Mouse (Mus musculus) brain, embryonic 14.5 days (tissue): ENCODE measurements around the gene Lgi4. TPM values are rescaled to one million over a fixed set of nuclear protein-coding genes. Genes with fewer than 3 reads are reported as not detected.

ENCODE experiments used
- DNase-seq: peaks from one replicate; pipeline ENCODE4 v3.0.0-alpha.2; 2011; ENCODE audit warnings: low read depth
- CTCF ChIP-seq: fragments of 200-500 bp; IDR thresholded peaks from 2 replicates; pipeline ENCODE4 v1.5.1; 2012; ENCODE audit warnings: inconsistent platforms, mild to moderate bottlenecking, moderate library complexity, borderline replicate concordance; ENCODE audit not compliant: insufficient read depth, insufficient read length; ENCODE audit errors: extremely low read depth
- POLR2A ChIP-seq: fragments of 200-500 bp; IDR thresholded peaks from 2 replicates; pipeline ENCODE4 v1.6.1; 2012; ENCODE audit warnings: mild to moderate bottlenecking, inconsistent platforms, borderline replicate concordance; ENCODE audit not compliant: poor library complexity, insufficient read depth, insufficient read length, severe bottlenecking; ENCODE audit errors: extremely low read depth
- polyA plus RNA-seq: library from polyadenylated mRNA; depleted of rRNA; stranded (reverse); fragments of >200 nt; gene quantifications from 2 replicates; pipeline ENCODE4 v1.2.3, GENCODE M21; 2012; rRNA removed

Lgi4 gene
- 0.74 and 0.79 TPM in 2 replicates for polyA plus RNA-seq

- no peak for TF ChIP-seq POLR2A
- peak; percentile 89 for TF ChIP-seq CTCF
- DNase-seq, result peak; percentile 69
These were observed at the start of gene Lgi4 for GRCm38 (mm10) chr7:31059108-31059507. Lgi4 (plus strand) TSS chr7:31059342.

- DNase-seq, result no peak
- TF ChIP-seq CTCF (no peak), POLR2A (no peak)
These were observed 46.2 kb upstream of the Lgi4 start for GRCm38 (mm10) chr7:31012971-31013370.

DNA sequence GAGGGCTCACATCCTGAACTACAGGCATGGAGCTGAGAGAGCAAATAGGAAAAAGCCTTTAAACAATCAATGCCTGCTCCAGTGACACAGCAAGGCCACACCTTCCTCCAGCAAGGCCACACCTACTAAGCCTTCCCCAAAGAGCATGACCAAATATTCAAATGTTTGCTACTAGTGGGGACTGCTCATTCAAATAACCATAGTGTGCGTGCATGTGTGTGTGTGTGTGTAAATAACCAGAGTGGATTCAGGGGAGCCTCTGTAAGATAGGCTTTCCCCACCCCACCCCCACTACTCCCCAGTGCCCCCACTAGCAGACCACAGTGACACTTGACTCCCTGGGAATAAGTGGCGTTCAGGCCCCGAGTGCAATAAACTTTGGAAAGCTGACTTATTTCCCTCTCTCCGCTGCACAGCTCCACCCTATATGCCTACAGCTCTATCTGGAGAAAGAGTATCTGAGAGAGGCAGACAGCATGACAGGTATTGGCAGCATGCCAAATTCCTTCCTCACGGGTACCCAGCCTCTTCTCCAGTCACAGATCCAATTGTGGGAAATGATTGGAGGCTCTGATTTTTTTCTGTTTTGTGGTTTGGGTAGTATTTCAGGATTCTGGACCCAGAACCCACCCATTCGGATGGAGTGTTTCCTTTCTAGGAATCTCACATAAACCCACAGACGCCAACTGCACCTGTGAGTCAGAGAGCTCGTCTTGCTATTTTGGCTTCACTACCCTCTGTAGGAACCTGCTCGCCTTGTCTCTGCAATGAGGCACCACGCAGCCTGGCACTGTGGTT, 41.8 kb upstream of the Lgi4 start:
- no peak for TF ChIP-seq CTCF
- TF ChIP-seq POLR2A, result no peak
- DNase-seq, result peak; percentile 78

DNA sequence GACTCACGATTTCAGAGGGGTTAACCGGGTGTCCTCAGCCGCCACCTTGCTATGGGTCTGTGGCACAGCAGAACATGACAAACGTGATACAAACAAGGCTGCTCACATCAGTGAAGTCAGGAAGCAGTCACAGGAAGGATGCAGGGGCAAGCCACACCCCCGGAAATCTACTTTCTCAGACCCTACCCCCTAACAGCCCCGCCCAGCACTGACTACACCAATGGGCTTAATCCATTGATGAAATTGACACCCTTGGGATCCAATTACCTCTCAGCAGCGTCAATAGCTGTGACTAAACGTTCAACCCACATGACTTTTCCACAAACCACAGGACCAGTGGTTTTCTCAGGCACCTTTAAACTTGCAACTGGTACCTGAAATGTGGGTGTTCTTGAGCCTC, 30.5 kb upstream of the Lgi4 start:
- TF ChIP-seq POLR2A, result no peak
- TF ChIP-seq CTCF, result no peak
- DNase-seq, result no peak

DNA sequence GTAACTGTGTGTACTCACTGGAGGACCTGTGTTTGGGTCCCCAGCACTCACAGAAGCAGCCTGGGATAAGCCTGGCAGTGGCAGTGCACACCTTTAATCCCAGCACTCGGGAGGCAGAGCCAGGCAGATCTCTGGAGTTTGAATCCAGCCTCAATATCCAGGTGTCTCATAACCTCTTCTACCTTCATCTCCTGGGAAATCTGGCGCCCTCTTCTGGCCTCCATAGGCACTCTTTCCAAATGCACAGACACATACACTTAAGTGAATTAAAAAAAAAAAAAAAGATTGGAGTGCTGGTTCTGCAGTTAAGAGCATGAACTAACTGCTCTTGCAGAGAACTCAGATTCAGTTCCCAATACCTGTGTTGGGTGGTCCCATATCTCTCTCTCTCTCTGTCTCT, 28.4 kb upstream of the Lgi4 start:
- no peak for TF ChIP-seq POLR2A
- TF ChIP-seq CTCF, result no peak
- no peak for DNase-seq

GRCm38 (mm10) chr7:31031731-31032130, 27.4 kb upstream of the Lgi4 start:
- no peak for DNase-seq

DNA sequence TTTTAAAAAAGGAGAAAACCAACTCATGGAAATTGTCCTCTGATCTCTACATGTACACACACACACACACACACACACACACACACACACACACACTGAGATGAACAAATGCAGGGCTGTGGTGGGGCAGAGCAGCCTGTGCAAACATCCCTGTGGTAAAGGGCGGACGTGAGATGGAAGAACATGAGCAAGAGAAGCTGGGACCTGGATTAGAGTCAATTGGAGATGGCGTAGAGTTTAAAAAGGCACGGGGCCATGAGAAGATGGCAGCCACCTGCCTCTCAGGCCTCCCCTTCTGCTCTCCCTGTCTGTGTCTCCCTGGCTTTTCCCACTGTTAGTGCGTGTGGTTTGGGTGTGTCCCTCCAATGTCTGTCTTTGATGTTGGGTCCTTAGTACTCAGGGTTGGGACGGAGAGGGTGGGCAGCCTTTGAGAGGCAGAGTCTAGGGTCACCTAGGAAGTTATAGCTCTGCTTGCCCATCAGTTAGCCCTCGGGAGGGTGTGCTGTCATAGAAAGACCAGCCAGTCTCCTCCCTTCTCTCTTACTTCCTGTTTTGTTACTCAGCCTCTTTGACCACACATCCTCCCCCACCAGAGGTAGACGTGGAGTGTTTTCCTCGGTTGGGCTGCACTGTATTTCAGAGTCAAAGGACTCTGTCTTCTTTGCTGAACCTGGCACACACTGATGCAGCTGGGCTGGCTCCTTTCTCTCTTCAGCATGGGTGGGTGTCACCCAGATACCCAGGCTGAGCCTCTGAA, 25.6 kb upstream of the Lgi4 start:
- DNase-seq, result no peak
- TF ChIP-seq POLR2A (no peak), CTCF (no peak)

More at GRCm38 (mm10) chr7:31031731-31032130, 27.4 kb upstream of the Lgi4 start:
- TF ChIP-seq CTCF (no peak), POLR2A (no peak)

GRCm38 (mm10) chr7:31034789-31035188, 24.4 kb upstream of the Lgi4 start:
- no peak for TF ChIP-seq POLR2A
- peak; percentile 30; the same call in 1 of the 2 replicates for TF ChIP-seq CTCF
- DNase-seq, result no peak

DNA sequence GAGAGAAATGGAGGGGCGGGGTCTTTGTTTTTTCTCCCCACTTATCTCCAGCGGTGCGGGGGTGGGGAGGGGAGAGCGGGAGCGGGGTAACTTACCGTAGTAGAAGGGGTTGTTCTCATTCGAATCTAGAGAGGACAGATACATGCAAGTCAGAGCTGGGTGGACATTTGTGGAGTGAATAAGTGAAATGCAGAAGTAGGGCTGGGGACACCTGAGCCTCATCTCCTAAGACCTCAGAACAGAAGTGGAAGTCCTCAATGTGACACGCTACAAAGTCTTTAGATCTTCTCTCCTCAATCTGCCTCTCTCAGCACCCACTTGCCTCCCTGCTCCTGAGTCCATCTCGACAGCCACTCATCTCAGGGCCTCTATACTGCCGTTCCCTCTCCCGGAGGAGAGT, 23.9 kb upstream of the Lgi4 start:
- no peak for DNase-seq
- no peak for TF ChIP-seq CTCF
- no peak for TF ChIP-seq POLR2A

- DNase-seq, result no peak
- no peak for TF ChIP-seq POLR2A
- TF ChIP-seq CTCF, result no peak
These were observed 22.2 kb upstream of the Lgi4 start for GRCm38 (mm10) chr7:31036917-31037316.

DNA sequence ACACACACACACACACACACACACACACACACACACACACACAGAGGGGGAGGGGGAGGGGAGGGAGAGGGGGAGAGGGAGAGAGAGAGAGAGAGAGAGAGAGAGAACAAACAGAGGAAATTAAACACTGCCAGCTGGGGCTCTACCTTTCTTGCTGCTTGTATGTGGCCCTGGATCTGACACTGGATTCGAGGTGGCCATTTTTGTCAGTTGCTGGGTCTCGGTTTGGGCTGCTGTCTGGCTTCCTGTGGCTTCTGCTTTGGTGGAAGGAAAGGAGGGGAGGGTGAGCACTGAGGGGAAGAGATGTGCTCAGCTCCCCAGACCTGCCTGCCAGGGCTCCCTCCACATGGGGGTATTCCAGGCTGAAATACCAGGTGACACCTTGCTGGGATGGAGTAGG, 21.5 kb upstream of the Lgi4 start:
- no peak for TF ChIP-seq CTCF
- TF ChIP-seq POLR2A, result no peak
- DNase-seq, result no peak
